Mouse (Mus musculus) frontal cortex, adult (tissue): Measurements from ENCODE around the gene Igsf9.

Experiments used
- ATAC-seq: cut with Nextera tagmentation; 2 replicates; pipeline ENCODE4 v1.9.2; 2017; ENCODE audit warnings: mild to moderate bottlenecking, moderate library complexity, mixed read lengths; ENCODE audit not compliant: low TSS enrichment

Igsf9 gene

DNA sequence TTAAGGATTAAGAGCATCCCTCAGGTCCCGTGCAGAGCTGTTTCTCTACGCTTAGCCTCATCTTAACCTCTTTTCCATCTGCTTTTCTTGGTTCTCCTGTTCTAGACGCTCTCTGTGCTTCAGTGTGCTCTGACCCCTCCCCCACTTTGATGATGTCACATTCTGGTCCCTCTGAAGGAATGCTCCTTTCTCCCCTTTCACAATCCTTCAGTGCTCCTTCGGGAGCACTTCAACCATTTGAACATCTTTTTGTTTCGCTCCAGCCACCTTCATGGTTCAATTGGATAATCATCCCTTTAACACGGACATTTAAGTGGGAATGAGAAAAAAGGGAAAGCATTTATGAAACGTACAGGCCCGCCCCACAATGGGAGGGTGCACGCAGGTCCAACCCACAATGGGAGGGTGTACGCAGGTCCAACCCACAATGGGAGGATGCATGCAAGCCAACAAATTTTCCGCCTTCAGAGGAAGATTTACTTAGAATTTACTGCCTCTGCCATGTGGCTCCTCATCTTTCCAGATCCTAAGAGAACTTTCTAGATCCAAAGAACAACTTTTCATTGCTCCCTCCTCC, 13.2 kb upstream of the Igsf9 start:
- no peak for ATAC-seq

DNA sequence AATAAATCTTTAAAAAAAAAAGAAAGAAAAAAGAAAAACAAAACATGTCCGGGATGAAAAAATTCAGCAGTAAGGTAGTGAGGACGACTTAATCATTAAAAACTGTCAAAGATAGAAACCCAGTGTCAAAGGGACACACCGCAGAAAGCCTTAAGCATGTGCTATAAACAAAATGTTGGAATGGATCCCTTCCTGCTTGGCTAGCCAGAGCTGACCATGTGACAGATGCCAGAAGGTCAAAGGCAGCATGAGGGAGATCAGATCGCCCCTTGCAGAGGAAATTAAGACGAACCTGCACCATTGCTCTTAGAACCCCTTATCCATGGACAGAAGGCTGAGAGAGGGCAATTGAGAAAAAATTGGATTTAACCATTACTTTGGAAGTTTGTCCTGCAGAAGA, 12.2 kb upstream of the Igsf9 start:
- ATAC-seq, result no peak

DNA sequence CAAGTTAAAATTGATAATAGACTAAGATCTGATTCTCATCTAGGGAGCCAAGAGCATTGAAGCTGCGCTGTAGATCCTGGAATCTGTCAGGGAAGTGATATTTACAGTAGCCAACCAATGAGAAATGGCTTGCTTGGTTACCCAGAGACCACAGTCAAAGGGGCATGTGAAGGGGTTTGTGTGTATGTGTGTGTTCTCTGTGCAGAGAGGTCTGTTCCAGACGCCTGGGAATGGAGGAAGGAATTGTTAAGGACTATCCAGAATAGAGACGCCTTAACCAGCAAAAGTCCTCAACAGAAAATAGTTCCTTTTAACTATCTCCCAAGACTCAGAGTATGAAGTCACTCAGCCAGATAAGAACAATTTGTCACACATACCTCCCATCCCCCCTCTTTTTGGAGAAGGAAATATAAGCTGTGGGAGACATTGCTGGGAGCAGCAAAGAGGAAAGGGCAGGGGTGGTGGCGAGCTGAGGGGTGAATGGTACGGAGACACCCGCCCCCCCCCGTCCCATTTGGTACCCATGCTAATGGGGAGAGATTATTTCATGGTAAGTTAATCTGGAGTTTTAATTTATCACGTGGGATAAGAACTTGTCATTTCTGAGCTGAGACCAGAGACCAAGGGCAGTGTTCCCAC, 11.7 kb upstream of the Igsf9 start:
- no peak for ATAC-seq

DNA sequence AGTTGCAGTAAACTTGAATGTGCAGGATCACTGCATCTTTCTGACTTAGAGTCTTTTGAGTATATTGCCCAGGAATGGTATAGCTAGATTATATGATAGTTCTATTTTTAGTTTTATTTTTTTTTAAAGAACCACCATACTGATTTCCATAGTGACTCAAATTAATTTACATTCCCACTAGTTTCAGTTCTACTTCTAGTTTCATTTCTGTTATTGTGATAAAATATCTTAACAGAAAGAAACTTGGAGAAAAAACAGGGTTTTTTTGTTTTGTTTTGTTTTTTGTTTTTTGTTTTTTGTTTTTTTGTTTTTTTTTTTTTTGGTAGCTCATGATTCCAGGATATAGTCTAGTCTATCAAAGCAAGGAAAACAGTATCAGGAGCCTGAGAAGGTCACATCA, 8.7 kb upstream of the Igsf9 start:
- ATAC-seq, result no peak

DNA sequence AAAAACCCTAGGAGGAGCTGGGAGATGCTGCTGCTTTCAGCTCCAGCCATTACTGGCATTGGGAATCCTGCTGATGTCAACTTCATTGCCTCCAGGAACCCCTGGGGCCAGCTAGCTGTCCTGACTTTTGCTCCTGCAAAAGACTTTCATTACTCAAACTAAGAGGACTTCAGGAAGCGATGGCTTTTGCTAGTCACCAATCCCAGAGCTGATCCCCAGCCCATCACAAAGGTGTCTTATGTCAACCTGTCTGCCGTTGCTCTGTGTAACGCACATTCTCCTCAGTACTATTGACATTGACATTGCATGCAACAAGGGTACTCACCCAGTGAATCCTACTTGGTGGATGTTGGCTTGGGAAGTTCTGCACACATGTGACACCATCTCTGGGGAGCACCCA, 7.4 kb upstream of the Igsf9 start:
- ATAC-seq, result no peak

DNA sequence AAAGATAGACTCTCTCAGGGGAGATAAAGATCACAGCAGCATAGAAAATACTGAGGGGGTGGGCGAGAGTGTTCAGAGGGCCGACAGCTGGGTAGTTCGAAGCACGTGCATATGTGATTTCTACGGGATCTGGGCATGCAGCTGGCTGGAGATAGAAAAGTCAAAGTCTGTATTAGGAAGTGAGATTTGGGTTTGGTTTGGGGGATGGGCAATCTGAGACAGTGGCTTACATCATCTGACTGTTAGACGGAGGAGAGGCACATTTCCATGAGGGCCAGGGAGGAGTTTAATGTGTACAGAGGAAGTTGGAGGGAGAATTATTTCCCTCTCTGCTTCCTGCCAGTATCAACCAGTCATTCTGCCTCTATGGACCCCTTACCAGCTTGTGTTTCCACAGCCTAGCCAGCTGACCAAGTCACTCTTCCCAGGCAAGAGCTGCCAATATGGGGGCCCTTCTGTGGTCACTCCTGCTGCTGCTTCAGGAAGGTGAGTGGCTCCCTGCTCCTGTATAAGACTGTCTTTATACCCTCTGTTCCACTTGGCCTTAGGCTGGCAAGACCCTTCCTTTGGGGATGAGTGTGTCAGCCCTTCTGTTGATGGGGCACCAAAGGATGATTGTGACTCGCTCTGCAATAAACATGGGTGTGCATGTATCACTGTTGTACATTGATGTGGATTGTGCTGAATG, 6.4 kb upstream of the Igsf9 start, which contains the start of gene Slamf9:
Gene Slamf9 (plus strand): TSS at position 305 of the 688 bp plus-strand sequence.
- no peak for ATAC-seq

DNA sequence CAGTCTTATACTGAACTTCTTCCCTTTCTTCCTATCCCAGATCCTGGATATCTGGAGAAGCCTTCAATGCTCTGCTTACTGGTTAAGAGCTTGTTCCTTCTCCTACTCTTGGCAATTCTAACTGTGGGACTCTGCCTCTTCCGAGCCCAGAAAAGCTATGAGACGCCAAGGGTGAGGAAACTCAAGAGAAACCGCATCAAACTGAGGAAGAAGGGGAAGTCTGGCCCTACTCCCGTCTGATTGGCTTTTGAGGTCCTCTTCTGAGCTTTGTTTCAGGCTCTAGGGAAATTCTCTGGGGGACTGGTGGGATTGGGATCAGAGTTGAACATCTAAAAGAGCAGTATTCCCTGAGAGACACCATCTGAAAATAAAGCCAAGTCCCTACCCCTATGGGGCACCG, 3.6 kb upstream of the Igsf9 start:
- no peak for ATAC-seq

DNA sequence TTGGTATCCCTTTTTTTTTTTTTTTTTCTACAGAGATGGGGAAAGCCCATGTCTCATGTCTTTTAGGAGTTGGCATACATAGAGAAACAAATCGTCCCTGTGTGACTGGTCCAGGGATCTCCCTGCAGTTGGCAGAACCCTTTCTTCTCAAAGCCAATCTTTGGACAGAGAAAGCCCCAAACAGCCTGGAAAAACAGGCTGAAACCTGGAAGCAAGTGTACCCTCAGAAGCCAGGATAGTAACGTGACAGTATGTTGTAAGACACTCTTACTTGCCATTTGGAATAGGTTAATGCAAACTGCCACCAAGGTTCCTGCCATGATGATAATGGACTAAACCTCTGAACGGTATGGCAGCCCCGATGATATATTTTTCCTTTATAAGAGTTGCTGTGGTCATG, 1.2 kb upstream of the Igsf9 start:
- ATAC-seq, result no peak

DNA sequence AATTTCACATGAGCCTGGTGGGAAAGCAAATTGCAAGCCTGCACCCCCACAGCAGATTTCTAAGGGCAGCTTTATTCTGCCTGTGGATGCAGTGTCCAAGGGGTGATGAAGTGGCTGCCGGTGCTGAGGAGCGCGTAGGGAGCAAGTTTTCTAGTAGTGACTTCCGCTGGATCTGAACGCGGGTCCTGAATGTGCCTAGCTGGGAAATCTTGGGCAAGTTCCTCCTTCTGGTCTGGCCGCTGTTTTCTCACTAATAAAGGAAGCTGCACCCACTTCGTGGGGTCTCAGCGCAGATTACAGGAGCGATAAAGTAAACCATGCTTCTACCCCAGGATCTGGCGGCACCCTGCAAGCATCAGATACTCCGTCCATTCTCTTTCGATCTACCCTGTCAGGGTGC, 477 bp upstream of the Igsf9 start:
- ATAC-seq, result no peak

DNA sequence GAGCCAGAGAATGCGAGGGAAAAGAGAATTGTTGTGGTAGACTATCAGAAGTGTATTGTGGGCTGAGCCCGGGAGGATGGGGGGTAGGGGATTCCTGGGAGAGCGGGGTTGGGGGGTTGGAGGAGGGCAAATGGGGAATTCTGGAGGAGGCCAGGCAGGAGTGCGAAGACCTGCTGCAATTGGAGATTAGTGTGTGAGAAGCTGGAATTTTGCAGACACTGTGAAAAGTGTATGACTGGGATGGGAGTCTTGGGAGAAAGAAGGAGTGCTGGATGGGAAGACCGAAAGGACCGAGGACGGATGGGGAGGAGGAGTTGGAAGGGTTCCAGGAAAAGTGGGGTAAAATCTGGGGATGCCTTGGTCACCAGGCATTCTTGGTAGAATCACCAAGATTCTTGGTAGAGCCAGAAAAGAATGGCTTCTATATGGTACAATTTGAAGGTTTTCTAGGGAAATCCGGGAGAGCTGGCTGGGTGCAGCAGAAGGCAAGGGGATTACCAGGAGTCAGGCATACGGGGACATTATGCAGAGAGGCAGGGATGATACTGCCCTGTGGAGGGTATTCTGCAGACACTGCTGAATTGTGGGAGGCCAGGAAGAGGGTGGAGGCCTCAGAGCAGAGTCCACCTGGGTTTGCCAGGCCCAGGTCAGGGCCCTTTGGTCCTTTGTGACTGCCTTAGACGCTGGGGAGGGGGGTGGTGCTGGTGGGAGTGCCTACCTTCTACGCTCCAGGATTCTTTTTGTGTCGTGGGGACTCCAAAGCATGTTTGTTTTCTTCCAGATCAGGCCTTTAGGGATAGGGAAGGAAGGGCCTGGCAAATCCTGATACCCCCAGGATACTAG, 1.2 kb downstream of the Igsf9 start:
- ATAC-seq, result no peak

DNA sequence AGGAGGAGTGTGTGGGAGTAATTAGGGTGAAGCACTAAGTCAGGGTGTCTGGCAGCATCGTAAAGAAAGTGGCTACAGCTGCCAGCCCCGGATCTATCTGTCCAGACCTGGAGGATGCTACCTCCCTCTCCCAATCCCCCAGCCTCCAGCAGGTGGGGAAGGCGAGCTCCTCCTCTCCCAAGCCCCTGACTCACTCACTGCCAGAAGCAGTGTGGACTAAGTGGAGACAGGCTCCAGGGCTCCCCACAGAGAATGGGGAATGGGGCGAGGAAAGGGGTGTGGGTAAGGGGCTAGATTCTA, 1.7 kb downstream of the Igsf9 start:
- ATAC-seq, result no peak

DNA sequence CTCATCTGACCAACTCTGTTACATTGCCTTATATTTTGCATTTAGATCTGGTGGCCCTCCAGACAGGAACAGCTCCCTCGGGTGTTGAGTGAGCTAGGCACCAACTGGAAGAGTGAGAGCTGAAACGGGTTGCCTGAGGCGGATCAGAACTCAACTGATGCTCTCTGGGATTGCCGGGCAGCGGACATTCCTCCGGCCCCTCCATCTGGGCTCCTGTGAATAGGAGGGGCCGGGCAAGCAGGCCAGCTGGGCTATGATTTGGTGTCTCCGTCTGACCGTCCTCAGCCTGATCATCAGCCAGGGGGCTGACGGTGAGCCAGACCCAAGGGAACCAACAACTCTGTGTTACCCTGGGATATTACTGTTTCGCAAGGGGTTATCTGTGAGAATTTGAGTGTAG, 2.6 kb downstream of the Igsf9 start:
- no peak for ATAC-seq

DNA sequence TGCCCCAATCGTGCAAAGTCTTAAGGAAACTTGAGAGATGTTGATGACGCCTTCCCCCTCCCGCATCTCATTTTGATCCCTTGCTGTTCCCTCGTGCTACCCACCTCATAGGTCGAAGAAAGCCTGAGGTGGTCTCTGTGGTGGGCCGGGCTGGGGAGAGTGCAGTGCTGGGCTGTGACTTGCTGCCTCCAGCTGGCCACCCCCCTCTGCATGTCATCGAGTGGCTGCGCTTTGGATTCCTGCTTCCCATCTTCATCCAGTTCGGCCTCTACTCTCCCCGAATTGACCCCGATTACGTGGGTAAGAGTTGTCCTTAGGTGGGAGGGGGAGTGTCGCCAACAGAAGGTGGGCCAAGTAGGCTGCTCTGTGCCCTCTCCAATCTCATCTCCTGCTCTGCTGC, 3.1 kb downstream of the Igsf9 start:
- no peak for ATAC-seq

DNA sequence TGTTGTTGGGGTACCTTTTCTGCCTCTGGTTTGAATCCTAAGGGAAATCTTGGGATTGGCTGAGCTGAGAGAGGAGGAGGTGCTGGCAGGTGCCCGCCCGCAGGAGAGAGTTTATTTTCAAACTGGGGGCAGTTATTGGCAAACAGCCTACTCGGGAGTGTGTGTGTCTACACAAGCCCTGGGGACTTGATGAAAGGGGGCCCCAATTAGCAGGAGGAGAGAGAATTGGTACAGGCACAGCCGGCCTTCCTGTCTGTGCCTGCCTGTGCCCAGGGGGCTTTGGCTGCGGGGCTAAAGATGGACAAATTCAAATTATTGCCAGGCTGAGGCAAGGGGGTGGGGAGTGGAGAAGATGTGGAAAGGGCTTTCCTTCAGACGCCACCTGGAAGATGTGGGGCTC, 4.2 kb downstream of the Igsf9 start:
- ATAC-seq, result no peak

DNA sequence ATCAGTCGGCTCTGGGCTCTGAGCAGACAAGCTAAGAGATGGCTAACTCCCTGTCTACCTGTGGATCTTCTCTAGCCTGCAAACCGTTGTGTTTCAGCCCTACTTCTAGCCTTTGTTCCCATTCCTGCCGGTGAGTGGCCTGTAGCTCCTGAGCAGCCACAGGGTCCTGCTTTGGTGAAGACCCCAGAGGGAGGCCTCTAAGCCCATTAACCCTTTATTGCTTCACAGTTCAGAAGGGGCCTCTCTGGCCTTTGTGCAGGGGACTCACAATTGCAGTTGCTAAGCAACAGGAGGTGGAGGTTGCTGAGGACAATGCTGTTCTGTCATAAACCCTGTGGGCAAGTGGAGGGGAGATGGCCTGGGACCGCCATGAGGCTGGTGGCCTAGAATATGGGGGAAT, 4.6 kb downstream of the Igsf9 start:
- ATAC-seq, result no peak

DNA sequence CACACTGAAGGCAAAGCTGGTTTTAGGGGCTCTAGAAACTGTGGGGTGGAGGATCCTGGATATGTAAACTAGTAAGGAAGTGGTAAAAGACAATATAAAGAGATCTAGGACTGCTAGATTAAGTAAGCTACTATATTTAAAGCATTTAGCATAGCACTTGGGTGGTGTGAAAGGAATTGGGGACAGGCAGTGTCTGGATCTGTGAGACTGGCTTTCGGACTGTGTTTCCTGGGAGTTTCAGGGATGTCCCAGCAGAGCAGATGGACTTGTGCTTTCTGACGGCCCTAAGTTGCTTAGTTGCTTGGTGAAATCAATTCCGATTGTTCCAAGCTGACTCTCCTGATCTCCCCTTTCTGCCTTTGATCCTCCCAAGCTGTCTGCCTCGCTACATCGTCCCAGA, 5.1 kb downstream of the Igsf9 start:
- no peak for ATAC-seq

DNA sequence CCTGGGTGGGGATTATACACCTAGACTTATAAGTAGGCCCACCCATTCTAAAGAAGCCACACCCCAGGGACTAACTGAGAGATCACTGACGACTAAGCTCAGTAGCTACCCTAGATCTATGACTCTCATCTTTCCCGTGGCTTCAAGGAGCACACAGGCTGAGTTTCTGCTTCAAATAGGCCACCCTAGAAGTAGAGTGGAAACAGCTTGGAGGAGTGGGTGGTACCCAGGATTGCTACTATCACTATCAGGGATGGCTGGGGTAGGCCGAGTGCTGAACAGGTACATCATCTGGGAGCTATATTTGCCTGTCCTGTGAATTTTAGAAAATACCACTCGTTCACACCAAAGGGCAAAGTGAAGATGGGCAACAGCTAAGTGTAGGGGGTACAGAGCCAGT, 6.3 kb downstream of the Igsf9 start:
- ATAC-seq, result peak; percentile 53

DNA sequence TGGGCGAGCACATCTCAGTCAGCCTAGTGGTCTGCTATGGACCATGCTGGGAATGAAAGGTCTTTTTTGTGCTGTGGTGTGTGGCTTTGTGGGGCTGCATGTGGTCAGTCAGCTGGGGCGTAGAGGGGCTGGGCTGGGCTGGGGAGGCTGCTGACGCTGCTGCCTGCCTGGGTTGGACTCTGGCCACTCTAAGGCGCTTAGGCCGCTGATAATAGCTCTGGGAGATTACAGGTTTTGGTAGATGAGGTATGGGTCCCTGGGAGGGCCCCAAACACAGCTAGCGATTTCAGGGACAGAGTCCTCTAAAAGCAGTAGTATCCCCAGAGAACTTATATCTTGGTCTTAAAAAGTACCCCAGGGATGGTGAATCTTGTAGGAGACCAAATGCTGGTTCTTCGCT, 7.2 kb downstream of the Igsf9 start:
- no peak for ATAC-seq

DNA sequence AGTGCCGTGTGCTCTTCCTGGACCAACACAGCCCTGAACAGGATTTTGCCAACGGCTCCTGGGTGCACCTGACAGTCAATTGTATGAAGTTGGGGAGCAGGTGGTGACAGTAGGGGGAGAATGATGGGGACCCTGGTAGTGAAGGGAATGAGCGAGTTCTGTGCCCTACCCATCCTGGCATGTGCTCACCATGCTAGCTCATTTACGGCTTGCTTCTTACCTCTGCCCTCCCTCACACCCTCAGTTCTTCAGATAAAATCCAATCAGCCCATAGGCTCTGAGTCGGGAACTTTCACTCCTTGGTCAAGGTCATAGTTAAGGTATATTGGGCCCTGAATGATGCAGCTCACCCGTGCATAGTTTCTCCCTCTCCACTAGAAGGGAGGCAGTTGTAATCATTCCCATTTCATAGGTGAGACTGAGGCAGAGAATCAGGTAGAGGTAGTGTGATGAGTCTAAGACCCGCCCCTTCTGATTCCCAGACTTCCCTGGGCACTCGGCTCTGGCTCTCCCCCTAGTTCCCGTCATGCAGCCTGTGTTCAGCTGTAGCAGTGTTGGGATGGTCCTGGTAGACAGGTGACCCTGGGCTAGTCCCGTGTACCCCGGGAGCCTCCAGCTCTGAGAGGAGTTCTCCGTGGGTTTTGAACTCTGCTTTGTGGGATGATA, 8.1 kb downstream of the Igsf9 start:
- ATAC-seq, result peak; percentile 4; the same call in 1 of the 2 replicates

DNA sequence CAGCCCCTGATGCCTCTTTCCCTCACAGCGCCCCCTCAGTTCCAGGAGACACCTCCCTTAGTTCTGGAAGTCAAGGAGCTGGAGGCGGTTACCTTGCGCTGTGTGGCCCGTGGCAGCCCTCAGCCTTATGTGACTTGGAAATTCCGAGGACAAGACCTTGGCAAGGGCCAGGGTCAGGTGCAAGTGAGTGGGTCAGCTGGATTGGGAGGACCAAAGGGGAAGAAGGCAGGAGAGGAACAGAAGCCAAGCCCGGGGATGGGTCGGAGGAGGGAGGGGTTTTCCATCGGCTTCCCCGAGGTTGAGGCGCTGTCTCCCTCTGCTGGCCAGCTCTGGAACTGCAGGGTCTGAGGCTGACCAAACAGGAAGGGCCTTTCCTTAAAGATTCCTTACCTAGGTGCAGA, 8.7 kb downstream of the Igsf9 start:
- ATAC-seq, result peak; percentile 61

DNA sequence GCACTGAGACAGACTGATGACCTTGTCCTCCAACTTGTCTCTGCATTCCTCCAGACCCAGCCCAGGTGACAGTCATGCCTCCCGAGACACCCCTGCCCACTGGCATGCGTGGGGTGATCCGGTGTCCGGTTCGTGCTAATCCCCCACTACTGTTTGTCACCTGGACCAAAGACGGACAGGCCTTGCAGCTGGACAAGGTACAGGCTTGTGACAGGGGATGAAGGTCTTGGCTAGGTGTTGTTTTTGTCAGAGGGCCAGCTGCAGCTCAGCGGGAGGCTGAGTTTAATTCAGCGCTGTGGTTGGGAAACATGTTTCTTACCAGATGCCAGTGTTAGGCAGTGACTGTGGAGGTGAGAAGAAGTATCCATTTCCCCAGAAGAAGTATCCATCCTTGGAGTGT, 10.5 kb downstream of the Igsf9 start:
- ATAC-seq, result no peak

DNA sequence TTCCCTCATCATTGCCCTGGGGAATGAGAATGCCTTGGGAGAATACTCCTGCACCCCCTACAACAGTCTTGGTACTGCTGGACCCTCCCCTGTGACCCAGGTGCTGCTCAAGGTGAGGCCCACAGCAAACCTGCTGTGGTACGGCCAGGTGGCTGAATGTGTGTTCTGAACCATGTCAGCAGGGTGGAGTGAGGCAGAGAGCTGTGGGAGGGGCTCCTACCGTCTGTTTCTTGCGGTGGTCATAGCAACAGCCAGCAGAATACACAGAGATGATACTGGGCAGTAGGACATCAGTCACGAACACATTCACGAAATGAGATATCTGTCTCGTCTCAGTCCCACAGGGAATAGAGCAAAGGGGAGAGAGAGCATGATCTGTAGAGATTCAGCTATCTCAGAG, 11.9 kb downstream of the Igsf9 start:
- no peak for ATAC-seq
